Mouse (Mus musculus): ENCODE data around the gene Gm5849.
"Not testable (repeated sequence)": the region's sequence is repeated elsewhere in the genome, so short reads cannot be mapped to it uniquely, and the experiment has no call there.

Gene Gm5849

GRCm38 (mm10) chr3:90777776-90778175, at the start of gene Gm5849:
Gm5849 (minus strand) TSS chr3:90777876.
- not testable (repeated sequence) for DNase-seq (ENCODE audit: extremely low read depth, low read depth)

- no peak for DNase-seq (ENCODE audit: extremely low read depth, low read depth)
Measured at GRCm38 (mm10) chr3:90749658-90750057, 28.0 kb downstream of the Gm5849 start.

DNA sequence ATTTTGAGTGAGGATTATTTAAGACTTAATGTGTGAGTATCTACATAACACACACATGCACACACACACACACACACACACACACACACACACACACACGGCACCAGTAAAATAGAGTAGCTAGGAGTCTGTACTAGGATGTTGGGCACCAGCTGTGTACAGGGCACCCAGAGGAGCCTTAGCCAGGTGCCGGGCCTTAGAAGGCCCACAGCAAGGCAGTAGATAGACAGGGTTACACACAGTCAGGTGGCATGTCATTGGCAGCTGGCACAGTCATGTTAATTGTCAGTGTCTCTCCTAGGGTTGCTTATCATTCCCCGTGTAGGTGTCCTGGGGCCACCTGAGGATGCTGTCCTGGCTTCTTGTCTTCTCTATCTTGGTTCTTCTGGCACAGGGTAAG, 51.1 kb downstream of the Gm5849 start, which contains the start of gene Pglyrp4:
Gene Pglyrp4, plus strand, starts transcription at position 301 of the 400 bp plus-strand sequence.
- DNase-seq (ENCODE audit: extremely low read depth, low read depth) = no peak

Data from MEL-GATA-1-ER (cell line).